Mouse (Mus musculus) thymus, adult 2 months (tissue): ENCODE measurements around the gene Rpe.

ENCODE experiments used
- CTCF ChIP-seq: fragments of 200-500 bp; IDR thresholded peaks from 2 replicates; pipeline ENCODE4 v1.5.1; 2012; ENCODE audit warnings: mild to moderate bottlenecking, control low read depth, low read length, moderate library complexity, borderline replicate concordance; ENCODE audit not compliant: control insufficient read depth, poor library complexity, insufficient read depth; ENCODE audit errors: extremely low read depth
- POLR2A ChIP-seq: fragments of 200-500 bp; IDR thresholded peaks from 2 replicates; pipeline ENCODE4 v1.6.1; 2012; ENCODE audit warnings: mild to moderate bottlenecking, low read length, control low read depth, moderate library complexity; ENCODE audit not compliant: control insufficient read depth, poor library complexity, insufficient read depth; ENCODE audit errors: extremely low read depth

DNA sequence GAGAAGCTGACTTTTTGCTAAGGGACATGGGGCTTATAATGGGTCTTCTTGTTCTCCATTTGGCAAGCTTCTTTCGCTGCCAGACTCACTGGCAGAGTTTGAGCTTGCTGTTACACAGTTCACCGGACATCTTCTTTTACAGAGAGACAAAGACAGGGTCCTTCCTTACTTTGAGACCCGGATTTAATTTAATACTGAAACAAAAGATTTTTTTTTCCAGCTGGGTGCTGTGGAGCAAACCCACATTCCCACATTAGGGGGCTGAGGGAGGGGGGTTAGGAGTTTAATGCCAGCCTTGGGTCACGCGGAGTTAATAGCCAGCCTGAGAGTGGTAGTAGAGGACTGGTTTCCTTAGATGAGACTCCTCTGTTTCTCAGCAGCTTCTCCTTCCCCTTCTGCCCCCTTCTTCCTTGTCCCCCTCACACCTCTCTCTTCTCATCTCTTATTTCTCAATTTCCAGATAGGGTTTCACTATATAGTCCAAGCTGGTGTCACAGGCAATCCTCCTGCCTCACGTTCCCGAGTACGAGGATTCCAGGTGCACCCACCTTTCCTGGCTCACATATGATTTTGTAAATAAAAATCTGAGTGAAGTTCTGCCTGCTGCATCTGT lies 7.7 kb upstream of the Rpe start:
- no peak for TF ChIP-seq POLR2A
- no peak for TF ChIP-seq CTCF
